Mouse (Mus musculus): ENCODE results near the gene Rpl38. TPM values are rescaled to one million over a fixed set of nuclear protein-coding genes. Genes with fewer than 3 reads are reported as not detected.

Rpl38 gene
- polyA plus RNA-seq, 1 experiment, result 130 TPM

- no peaks in the 10 kb centered on the region for H3K4me1 ChIP-seq (ENCODE audit: control insufficient read depth, insufficient read depth, insufficient read length, low read length)
- H3K27me3 ChIP-seq (ENCODE audit: control insufficient read depth, insufficient read depth, low read length), result no peaks in the 10 kb centered on the region
- H3K4me3 ChIP-seq (ENCODE audit: low read depth, low read length), result no peak overlapping the region
- WGBS, result 79% methylated on average over 6 of the region's 6 CpGs
- H3K27ac ChIP-seq (ENCODE audit: insufficient read depth, low read depth, low read length), result no peak overlapping the region
- TF ChIP-seq CTCF (IDR thresholded peaks at IDR 0.05; ENCODE audit: extremely low read depth, insufficient read length, insufficient replicate concordance, low read depth, low read length), result no peak
- no peak for TF ChIP-seq POLR2A (IDR thresholded peaks at IDR 0.05; ENCODE audit: low read depth, low read length)
- H3K36me3 ChIP-seq (ENCODE audit: control insufficient read depth, insufficient read depth, low read length), result peaks cover 45% of the 10 kb centered on the region
Observed at GRCm38 (mm10) chr11:114691454-114692182, 23.3 kb downstream of the Rpl38 start.

- no peak overlapping the region for H3K27ac ChIP-seq (ENCODE audit: insufficient read depth, low read depth, low read length)
- no peaks in the 10 kb centered on the region for H3K27me3 ChIP-seq (ENCODE audit: control insufficient read depth, insufficient read depth, low read length)
- no peak overlapping the region for H3K4me3 ChIP-seq (ENCODE audit: low read depth, low read length)
- TF ChIP-seq POLR2A (IDR thresholded peaks at IDR 0.05; ENCODE audit: low read depth, low read length) (no peak), CTCF (IDR thresholded peaks at IDR 0.05; ENCODE audit: extremely low read depth, insufficient read length, insufficient replicate concordance, low read depth, low read length) (no peak)
- H3K4me1 ChIP-seq (ENCODE audit: control insufficient read depth, insufficient read depth, insufficient read length, low read length), result no peaks in the 10 kb centered on the region
- 81% methylated on average over 7 of the region's 7 CpGs for WGBS
- peaks cover 48% of the 10 kb centered on the region for H3K36me3 ChIP-seq (ENCODE audit: control insufficient read depth, insufficient read depth, low read length)
Observed at GRCm38 (mm10) chr11:114692601-114693000, 24.3 kb downstream of the Rpl38 start.

DNA sequence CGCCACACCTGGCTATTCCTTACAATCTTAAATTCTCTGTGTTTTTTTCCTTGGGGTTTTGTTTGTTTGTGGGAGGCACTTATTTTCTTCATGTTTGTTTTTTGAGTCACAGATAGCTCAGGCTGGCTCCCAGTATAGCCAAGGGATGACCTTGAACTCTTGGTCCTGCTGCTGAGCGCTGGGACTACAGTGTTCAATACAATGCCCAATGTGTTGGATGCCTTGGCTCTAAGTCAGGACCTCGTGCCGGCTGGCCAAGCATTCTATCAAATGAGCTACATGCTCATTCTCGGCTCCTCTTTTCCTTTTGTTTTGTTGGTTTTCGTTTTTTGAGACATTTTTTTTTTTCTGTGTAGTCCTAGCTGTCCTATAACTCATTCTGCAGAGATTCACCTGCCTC, 25.1 kb downstream of the Rpl38 start:
- Histone ChIP-seq H3K27me3 (ENCODE audit: control insufficient read depth, insufficient read depth, low read length) (no peaks in the 10 kb centered on the region), H3K36me3 (ENCODE audit: control insufficient read depth, insufficient read depth, low read length) (peaks cover 51% of the 10 kb centered on the region), H3K4me1 (ENCODE audit: control insufficient read depth, insufficient read depth, insufficient read length, low read length) (no peaks in the 10 kb centered on the region), H3K4me3 (ENCODE audit: low read depth, low read length) (no peak overlapping the region), H3K27ac (ENCODE audit: insufficient read depth, low read depth, low read length) (no peak overlapping the region)
- TF ChIP-seq CTCF (IDR thresholded peaks at IDR 0.05; ENCODE audit: extremely low read depth, insufficient read length, insufficient replicate concordance, low read depth, low read length) (no peak), POLR2A (IDR thresholded peaks at IDR 0.05; ENCODE audit: low read depth, low read length) (no peak)
- 92% methylated on average over 6 of the region's 6 CpGs for WGBS

GRCm38 (mm10) chr11:114694451-114694850, 26.1 kb downstream of the Rpl38 start:
- Histone ChIP-seq H3K36me3 (ENCODE audit: control insufficient read depth, insufficient read depth, low read length) (peaks cover 56% of the 10 kb centered on the region), H3K4me3 (ENCODE audit: low read depth, low read length) (no peak overlapping the region), H3K4me1 (ENCODE audit: control insufficient read depth, insufficient read depth, insufficient read length, low read length) (no peaks in the 10 kb centered on the region), H3K27me3 (ENCODE audit: control insufficient read depth, insufficient read depth, low read length) (no peaks in the 10 kb centered on the region), H3K27ac (ENCODE audit: insufficient read depth, low read depth, low read length) (no peak overlapping the region)
- WGBS, result 85% methylated on average over 2 of the region's 2 CpGs
- no peak for TF ChIP-seq POLR2A (IDR thresholded peaks at IDR 0.05; ENCODE audit: low read depth, low read length)
- no peak for TF ChIP-seq CTCF (IDR thresholded peaks at IDR 0.05; ENCODE audit: extremely low read depth, insufficient read length, insufficient replicate concordance, low read depth, low read length)

- Histone ChIP-seq H3K27me3 (ENCODE audit: control insufficient read depth, insufficient read depth, low read length) (no peaks in the 10 kb centered on the region), H3K4me1 (ENCODE audit: control insufficient read depth, insufficient read depth, insufficient read length, low read length) (no peaks in the 10 kb centered on the region), H3K36me3 (ENCODE audit: control insufficient read depth, insufficient read depth, low read length) (peaks cover 49% of the 10 kb centered on the region), H3K4me3 (ENCODE audit: low read depth, low read length) (no peak overlapping the region), H3K27ac (ENCODE audit: insufficient read depth, low read depth, low read length) (no peak overlapping the region)
- 91% methylated on average over 7 of the region's 7 CpGs for WGBS
- TF ChIP-seq POLR2A (IDR thresholded peaks at IDR 0.05; ENCODE audit: low read depth, low read length), result no peak
- TF ChIP-seq CTCF (IDR thresholded peaks at IDR 0.05; ENCODE audit: extremely low read depth, insufficient read length, insufficient replicate concordance, low read depth, low read length), result no peak
Observed at GRCm38 (mm10) chr11:114698496-114698895, 30.2 kb downstream of the Rpl38 start.

DNA sequence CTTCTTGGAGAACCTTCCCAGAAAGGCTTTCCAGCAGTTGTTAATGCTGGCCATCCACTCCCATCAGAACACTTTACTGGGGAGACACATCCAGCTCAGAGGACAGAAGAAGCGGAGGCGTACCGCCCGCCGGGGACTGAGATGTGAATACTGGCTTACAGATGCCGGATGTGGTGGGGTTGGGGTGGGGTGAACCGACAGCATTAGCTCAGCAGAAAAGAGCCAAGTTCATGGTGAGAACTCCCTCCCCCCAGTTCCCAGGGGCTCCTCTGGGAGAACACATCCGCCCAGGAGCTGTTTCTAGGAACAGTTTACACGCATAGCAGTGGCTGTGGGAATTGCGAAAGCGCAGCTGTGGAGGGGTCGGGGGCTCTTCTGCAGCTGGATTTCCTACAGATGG, 31.2 kb downstream of the Rpl38 start:
- H3K36me3 ChIP-seq (ENCODE audit: control insufficient read depth, insufficient read depth, low read length), result peaks cover 47% of the 10 kb centered on the region
- H3K27ac ChIP-seq (ENCODE audit: insufficient read depth, low read depth, low read length), result peak overlapping the region; percentile 47; the same call in 1 of the 2 replicates
- WGBS, result 77% methylated on average over 12 of the region's 12 CpGs
- H3K4me1 ChIP-seq (ENCODE audit: control insufficient read depth, insufficient read depth, insufficient read length, low read length), result no peaks in the 10 kb centered on the region
- H3K4me3 ChIP-seq (ENCODE audit: low read depth, low read length), result no peak overlapping the region
- TF ChIP-seq POLR2A (IDR thresholded peaks at IDR 0.05; ENCODE audit: low read depth, low read length), result no peak
- no peak for TF ChIP-seq CTCF (IDR thresholded peaks at IDR 0.05; ENCODE audit: extremely low read depth, insufficient read length, insufficient replicate concordance, low read depth, low read length)
- H3K27me3 ChIP-seq (ENCODE audit: control insufficient read depth, insufficient read depth, low read length), result no peaks in the 10 kb centered on the region

- peaks cover 29% of the 10 kb centered on the region for H3K36me3 ChIP-seq (ENCODE audit: control insufficient read depth, insufficient read depth, low read length)
- H3K27me3 ChIP-seq (ENCODE audit: control insufficient read depth, insufficient read depth, low read length), result no peaks in the 10 kb centered on the region
- H3K4me1 ChIP-seq (ENCODE audit: control insufficient read depth, insufficient read depth, insufficient read length, low read length), result no peaks in the 10 kb centered on the region
- TF ChIP-seq CTCF (IDR thresholded peaks at IDR 0.05; ENCODE audit: extremely low read depth, insufficient read length, insufficient replicate concordance, low read depth, low read length), result no peak
- no peak for TF ChIP-seq POLR2A (IDR thresholded peaks at IDR 0.05; ENCODE audit: low read depth, low read length)
- 0 out of 2 replicates have a peak overlapping the region, but pooled peaks have one; percentile 4 for H3K27ac ChIP-seq (ENCODE audit: insufficient read depth, low read depth, low read length)
- WGBS, result 86% methylated on average over 15 of the region's 15 CpGs
- no peak overlapping the region for H3K4me3 ChIP-seq (ENCODE audit: low read depth, low read length)
Observed at GRCm38 (mm10) chr11:114702311-114702995, 34.1 kb downstream of the Rpl38 start.

Measured in small intestine, adult 2 months (tissue).